Mouse (Mus musculus) intestine, embryonic 16.5 days (tissue): ENCODE data around the gene Focad. TPM values are rescaled to one million over a fixed set of nuclear protein-coding genes. Genes with fewer than 3 reads are reported as not detected.

Experiments
- ATAC-seq: fragments of 200-750 bp; cut with Nextera tagmentation; 2 replicates; pipeline ENCODE4 v1.8.0; 2017; ENCODE audit warnings: moderate TSS enrichment, moderate library complexity
- H3K27ac ChIP-seq: fragments of 300-500 bp; sonication (generic); 2 replicates; pipeline ENCODE4 v1.5.1; 2014; ENCODE audit warnings: mild to moderate bottlenecking, low read length
- H3K27me3 ChIP-seq: fragments of 300-500 bp; sonication (generic); replicated peaks from 2 replicates; pipeline ENCODE4 v1.6.1; 2014; ENCODE audit warnings: low read length, control low read depth, mixed read lengths; ENCODE audit not compliant: control insufficient read depth, insufficient read depth
- H3K36me3 ChIP-seq: fragments of 300-500 bp; sonication (generic); 2 replicates; pipeline ENCODE4 v1.6.1; 2014; ENCODE audit warnings: low read length, control low read depth; ENCODE audit not compliant: control insufficient read depth, insufficient read depth
- H3K4me1 ChIP-seq: fragments of 300-500 bp; sonication (generic); 2 replicates; pipeline ENCODE4 v1.6.1; 2014; ENCODE audit warnings: low read length, control low read depth, mixed read lengths; ENCODE audit not compliant: control insufficient read depth, insufficient read depth
- H3K4me2 ChIP-seq: fragments of 300-500 bp; sonication (generic); 2 replicates; pipeline ENCODE4 v1.6.1; 2014; ENCODE audit warnings: low read depth, low read length, control low read depth
- H3K4me3 ChIP-seq: fragments of 300-500 bp; sonication (generic); 2 replicates; pipeline ENCODE4 v1.5.1; 2014; ENCODE audit warnings: mild to moderate bottlenecking, low read length
- H3K9ac ChIP-seq: fragments of 300-500 bp; sonication (generic); 2 replicates; pipeline ENCODE4 v1.6.1; 2014; ENCODE audit warnings: low read depth, low read length
- H3K9me3 ChIP-seq: fragments of 300-500 bp; sonication (generic); 2 replicates; pipeline ENCODE4 v1.6.1; 2016; ENCODE audit warnings: low read length, control low read depth; ENCODE audit not compliant: control insufficient read depth
- WGBS: fragments of 180-500 bp; shearing (Covaris S2); extraction: QIAGEN DNeasy Blood & Tissue Kit; methylation state at CpG from one replicate; pipeline ENCODE4 v1.1.7; 2014; 5-methylcytosine and 5-hydroxymethylcytosine counted together
- polyA plus RNA-seq: library from polyadenylated mRNA; unstranded; fragments of >200 nt; fragmentation: Nextera tagmentation; extraction: Ambion mirVana; gene quantifications from 2 replicates; pipeline ENCODE4 v1.2.1, GENCODE M21; 2015

Gene Focad
- polyA plus RNA-seq, 1 experiment from 2014 or later: 11.2 TPM

DNA sequence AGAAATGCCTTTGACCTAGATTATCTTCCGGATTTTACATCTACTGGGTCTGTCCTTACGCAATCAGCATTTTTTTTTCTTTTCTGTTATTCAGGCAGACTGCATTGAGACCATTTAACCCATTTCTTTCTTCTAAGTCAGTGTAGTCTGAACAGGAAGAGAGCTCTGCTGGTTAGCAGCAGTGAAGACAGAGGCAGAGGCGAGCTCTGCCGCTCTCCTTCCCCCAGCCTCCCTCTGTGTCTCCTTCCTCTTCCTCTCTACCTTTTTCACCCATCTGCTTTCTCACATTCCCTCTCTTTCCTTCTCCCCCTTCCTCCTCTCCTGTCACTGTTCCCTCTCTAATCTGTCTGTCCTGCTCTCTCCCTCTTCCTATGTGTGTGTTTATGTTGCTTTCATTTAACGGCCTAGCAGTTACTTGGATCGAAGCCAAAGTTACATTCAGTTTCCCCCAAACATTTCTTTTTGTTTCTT lies 181.2 kb downstream of the Focad start:
- Histone ChIP-seq H3K9me3 (no peaks in the 10 kb centered on the region), H3K27ac (peak overlapping the region; percentile 59), H3K27me3 (no peaks in the 10 kb centered on the region), H3K9ac (no peak overlapping the region; the same call in 1 of the 2 replicates), H3K4me1 (no peaks in the 10 kb centered on the region), H3K4me2 (no peak overlapping the region), H3K36me3 (no peaks in the 10 kb centered on the region), H3K4me3 (no peak overlapping the region)
- peak; percentile 38; the same call in 1 of the 2 replicates for ATAC-seq
- WGBS: 50% methylated on average over 6 of the region's 6 CpGs

DNA sequence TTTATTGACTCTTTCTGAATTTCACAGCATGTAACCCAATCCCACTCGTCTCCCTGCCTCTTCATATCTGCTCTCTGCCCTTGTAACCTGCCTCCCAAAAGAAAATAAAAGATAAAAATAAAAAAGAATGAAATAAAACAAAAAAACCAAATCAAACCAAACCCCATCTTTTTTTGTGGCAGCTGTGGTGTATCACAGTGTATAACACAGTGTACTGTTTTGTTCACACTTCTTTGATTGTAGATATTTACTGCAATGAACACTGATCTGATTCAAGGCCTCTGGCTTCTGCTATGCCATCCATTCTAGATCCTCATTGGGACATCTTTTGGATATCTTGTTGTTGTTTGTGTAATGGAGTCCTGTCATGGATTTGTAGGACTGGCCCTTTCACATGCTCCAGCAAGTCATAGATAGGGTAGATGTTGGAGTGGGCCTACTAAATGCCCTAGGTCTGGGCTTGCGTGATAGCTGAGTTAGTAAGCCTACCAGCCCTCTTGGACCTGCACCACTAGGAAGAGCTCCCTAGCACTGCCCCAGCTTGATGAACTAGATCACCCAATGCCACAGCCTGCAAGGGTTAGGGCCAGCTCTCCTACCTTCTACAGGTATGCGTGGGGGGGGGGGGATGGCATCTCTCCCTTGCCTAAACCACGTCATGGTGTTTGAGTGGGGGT lies 181.8 kb downstream of the Focad start:
- 65% methylated on average over 4 of the region's 4 CpGs for WGBS
- Histone ChIP-seq H3K27me3 (no peaks in the 10 kb centered on the region), H3K4me2 (no peak overlapping the region), H3K4me3 (no peak overlapping the region), H3K36me3 (no peaks in the 10 kb centered on the region), H3K4me1 (no peaks in the 10 kb centered on the region), H3K9ac (no peak overlapping the region), H3K9me3 (no peaks in the 10 kb centered on the region), H3K27ac (peak overlapping the region; percentile 2; the same call in 1 of the 2 replicates)
- no peak for ATAC-seq

DNA sequence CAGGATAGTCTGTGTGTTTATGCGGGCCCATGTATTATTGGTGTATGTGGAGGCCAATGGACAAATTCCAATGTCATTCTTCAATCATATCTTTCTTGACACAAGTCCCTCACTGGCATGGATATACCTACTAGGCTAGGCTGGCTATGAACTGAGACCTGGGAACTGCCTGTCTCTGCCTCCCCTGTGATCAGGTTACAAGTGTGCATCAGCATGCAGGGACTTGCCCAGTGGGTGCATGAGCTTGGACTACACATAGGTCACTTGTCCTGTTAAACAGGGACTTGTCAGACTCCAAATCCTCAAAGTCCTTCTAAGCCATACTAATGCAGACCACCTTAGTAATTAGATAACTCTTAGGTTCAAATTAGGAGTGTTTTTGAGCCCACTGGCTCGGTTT lies 184.1 kb downstream of the Focad start:
- H3K4me2 ChIP-seq: no peak overlapping the region
- no peak overlapping the region for H3K9ac ChIP-seq
- no peak for ATAC-seq
- H3K27ac ChIP-seq: no peak overlapping the region
- H3K27me3 ChIP-seq: no peaks in the 10 kb centered on the region
- no peaks in the 10 kb centered on the region for H3K9me3 ChIP-seq
- no peaks in the 10 kb centered on the region for H3K36me3 ChIP-seq
- H3K4me1 ChIP-seq: no peaks in the 10 kb centered on the region
- no peak overlapping the region for H3K4me3 ChIP-seq
- WGBS: 90% methylated on average over 2 of the region's 2 CpGs

DNA sequence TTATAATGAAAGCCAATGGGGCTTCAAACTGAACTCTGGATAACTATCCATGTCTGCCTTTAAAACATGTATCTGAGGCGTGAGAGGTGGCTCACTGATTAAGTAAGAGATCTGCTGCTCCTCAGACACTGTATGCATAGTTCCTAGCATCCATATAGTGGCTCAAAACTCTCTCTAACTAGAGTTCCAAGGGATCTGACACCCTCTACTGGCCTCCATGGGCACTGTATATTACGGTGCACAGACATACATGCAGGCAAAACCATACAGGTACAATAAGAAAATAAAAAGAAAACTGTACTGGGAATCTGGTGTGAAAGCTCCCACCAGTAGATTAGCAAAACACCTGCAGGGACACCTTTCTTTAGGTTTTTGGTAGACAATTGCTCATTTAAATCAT lies 186.1 kb downstream of the Focad start:
- Histone ChIP-seq H3K27ac (no peak overlapping the region), H3K4me1 (no peaks in the 10 kb centered on the region), H3K9ac (no peak overlapping the region), H3K27me3 (no peaks in the 10 kb centered on the region), H3K36me3 (no peaks in the 10 kb centered on the region), H3K9me3 (no peaks in the 10 kb centered on the region), H3K4me2 (no peak overlapping the region), H3K4me3 (no peak overlapping the region)
- 99% methylated on average over 2 of the region's 2 CpGs for WGBS
- ATAC-seq: no peak

DNA sequence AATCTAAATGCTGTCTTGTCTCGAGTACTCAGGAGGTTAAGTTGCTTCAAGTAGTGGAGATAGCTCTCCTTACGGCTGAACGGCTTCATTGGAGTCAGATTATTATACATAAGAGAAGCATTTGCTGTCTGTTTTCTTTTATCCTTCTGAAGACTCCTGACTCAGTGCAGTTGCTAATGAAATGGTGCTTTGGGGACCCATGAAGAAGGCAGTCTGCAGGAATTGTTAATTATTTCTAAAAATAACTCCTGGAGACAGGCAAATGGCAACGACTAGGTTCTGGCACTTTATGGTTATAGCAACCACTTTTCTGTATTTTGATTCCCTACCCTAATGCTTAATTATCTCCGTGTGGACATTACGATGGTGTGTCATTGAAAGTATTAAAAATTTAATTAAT lies 201.1 kb downstream of the Focad start:
- H3K4me3 ChIP-seq: no peak overlapping the region
- no peaks in the 10 kb centered on the region for H3K4me1 ChIP-seq
- no peak overlapping the region for H3K27ac ChIP-seq
- H3K9ac ChIP-seq: no peak overlapping the region
- no peaks in the 10 kb centered on the region for H3K9me3 ChIP-seq
- 68% methylated on average over 6 of the region's 6 CpGs for WGBS
- H3K4me2 ChIP-seq: no peak overlapping the region
- H3K27me3 ChIP-seq: no peaks in the 10 kb centered on the region
- ATAC-seq: no peak
- no peaks in the 10 kb centered on the region for H3K36me3 ChIP-seq

DNA sequence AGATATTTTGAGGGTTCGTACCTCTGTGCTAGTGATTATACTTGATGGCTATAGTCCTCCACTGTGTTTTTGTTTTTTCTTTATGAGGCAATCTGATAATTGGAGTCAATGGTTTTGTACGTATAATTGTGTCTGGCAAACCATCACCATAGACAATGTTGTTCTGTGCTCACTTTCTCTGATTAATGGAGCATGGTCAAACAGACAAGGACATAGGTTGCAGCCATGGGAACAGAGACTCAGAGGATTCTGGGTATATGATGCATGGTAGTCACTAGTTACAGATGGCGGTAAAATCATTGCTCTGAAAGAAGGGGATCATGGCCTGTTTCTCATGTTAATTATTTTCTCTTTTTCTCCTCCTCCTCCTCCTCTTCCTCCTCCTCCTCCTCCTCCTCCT lies 205.1 kb downstream of the Focad start:
- no peaks in the 10 kb centered on the region for H3K9me3 ChIP-seq
- no peaks in the 10 kb centered on the region for H3K4me1 ChIP-seq
- no peak overlapping the region for H3K9ac ChIP-seq
- H3K4me2 ChIP-seq: no peak overlapping the region
- H3K27me3 ChIP-seq: no peaks in the 10 kb centered on the region
- H3K4me3 ChIP-seq: no peak overlapping the region
- 85% methylated on average over 3 of the region's 3 CpGs for WGBS
- no peaks in the 10 kb centered on the region for H3K36me3 ChIP-seq
- ATAC-seq: no peak
- H3K27ac ChIP-seq: no peak overlapping the region

DNA sequence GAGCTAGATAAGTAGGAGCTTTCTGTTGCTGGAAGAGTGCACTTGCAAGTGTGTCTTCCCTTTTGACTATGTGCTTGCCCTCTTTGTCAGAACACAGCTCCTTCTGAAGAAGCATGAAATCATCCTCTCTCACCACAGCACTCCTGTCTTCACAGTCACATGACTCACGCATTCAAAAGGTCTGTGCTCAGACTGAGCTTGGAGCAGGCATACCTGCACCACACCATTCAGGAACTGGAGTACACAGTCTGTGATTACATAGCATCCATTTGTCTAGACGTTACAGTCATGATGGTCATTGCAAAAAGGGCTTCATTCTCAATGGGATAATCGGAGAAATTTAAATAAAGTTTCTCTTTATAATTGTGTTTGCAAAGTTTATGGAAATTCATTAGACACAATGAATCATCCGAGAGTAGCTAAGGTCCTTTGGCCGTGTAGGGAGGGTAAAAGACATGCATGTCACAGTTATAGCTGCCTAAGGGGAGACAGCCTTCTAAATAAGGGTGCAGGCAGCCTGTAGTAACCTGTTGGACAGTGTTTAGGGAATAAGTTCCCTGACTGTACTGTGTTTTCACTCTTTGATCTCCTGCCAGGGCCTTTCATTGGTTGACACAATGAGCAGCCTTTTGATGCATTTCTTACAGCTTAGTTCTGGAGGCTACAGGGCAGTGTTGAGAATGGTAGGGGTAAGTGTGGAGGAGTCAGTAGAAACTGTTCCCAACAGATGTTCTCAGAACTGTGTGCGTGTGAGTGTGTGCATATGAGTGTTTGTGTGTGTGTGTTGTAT lies 206.6 kb downstream of the Focad start:
- H3K36me3 ChIP-seq: no peaks in the 10 kb centered on the region
- H3K9me3 ChIP-seq: no peaks in the 10 kb centered on the region
- no peak overlapping the region for H3K9ac ChIP-seq
- H3K27me3 ChIP-seq: no peaks in the 10 kb centered on the region
- H3K4me3 ChIP-seq: no peak overlapping the region
- H3K4me2 ChIP-seq: no peak overlapping the region
- no peaks in the 10 kb centered on the region for H3K4me1 ChIP-seq
- H3K27ac ChIP-seq: no peak overlapping the region
- 70% methylated on average over 6 of the region's 6 CpGs for WGBS
- no peak for ATAC-seq

DNA sequence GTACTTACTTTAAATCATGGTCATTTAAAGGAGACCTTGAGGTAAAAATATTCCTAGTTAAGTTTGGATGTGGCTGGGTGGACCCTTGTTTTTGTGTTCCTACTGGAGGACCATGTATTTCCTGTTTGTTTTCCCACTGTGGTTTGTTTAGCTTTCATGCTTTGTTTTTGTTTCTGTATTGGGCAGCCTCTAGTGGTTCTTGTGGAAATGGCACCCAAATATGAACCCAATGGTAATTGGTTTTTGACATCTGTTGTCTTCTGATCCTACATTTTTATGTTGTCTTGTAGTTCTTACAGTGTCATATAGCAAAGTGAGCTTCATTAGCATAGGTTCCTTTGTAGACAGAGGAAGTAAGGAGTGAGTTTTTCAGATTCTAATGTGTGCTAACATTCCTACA lies 207.9 kb downstream of the Focad start:
- Histone ChIP-seq H3K4me3 (no peak overlapping the region), H3K27ac (no peak overlapping the region), H3K36me3 (no peaks in the 10 kb centered on the region), H3K9ac (no peak overlapping the region), H3K27me3 (no peaks in the 10 kb centered on the region), H3K9me3 (no peaks in the 10 kb centered on the region), H3K4me1 (no peaks in the 10 kb centered on the region), H3K4me2 (no peak overlapping the region)
- ATAC-seq: no peak

DNA sequence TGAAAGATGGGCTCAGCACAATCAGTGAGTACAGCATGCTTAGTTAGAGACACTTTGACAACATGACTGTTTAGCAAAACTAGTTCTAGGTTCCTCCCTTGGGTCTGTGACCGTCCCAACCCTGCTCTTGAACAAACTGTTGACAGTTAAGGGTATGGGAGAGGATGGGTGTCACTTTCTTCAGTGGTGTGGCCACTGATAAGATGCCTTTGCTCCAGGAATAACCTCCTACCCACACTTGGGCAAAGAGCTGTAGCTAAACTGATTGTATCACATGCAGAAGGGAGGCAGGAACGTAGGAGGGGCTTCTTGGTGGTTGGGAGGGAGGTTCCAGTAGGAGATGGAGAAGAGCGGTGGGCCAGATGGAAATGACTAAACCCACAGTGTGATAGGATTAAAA lies 213.3 kb downstream of the Focad start:
- Histone ChIP-seq H3K4me3 (no peak overlapping the region), H3K9me3 (no peaks in the 10 kb centered on the region), H3K4me2 (no peak overlapping the region), H3K4me1 (no peaks in the 10 kb centered on the region), H3K36me3 (no peaks in the 10 kb centered on the region), H3K27me3 (no peaks in the 10 kb centered on the region), H3K27ac (no peak overlapping the region), H3K9ac (no peak overlapping the region)
- no peak for ATAC-seq
- WGBS: 90% methylated on average over 3 of the region's 3 CpGs
